Mouse (Mus musculus) lung, adult 2 months (tissue): ENCODE measurements around the gene Pak1.

Experiments used
- CTCF ChIP-seq: fragments of 200-500 bp; IDR thresholded peaks from 2 replicates; pipeline ENCODE4 v1.5.1; 2011; ENCODE audit warnings: mild to moderate bottlenecking, low read length, control low read depth; ENCODE audit not compliant: insufficient read depth
- POLR2A ChIP-seq: fragments of 200-500 bp; IDR thresholded peaks from 2 replicates; pipeline ENCODE4 v1.6.1; 2011; ENCODE audit warnings: low read depth, mild to moderate bottlenecking, control low read depth, low read length, borderline replicate concordance; ENCODE audit errors: extremely low read depth

DNA sequence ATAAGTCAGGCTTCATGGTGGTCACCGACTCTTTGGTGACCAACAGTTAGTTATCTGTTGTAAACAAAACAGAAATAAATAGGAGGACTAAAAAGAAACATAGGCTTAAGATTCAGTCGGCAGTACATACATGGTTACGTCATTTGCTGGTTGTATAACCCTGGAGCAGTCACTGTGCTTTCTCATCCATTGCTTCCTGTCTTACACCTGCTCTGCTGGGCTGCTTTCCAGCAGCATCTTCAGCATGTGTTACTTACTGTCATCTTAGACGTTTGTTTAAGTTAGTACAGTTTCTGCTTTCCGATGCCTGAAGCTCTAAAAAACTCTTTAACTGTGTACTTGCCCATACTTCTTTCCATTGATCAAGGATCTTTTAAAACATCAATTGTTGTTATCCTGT lies 53.0 kb downstream of the Pak1 start:
- TF ChIP-seq CTCF (no peak), POLR2A (no peak)
